Mouse (Mus musculus): ENCODE measurements around the gene Rfx7. TPM values are rescaled to one million over a fixed set of nuclear protein-coding genes. Genes with fewer than 3 reads are reported as not detected.

The Rfx7 gene
- polyA plus RNA-seq (2012) = 19.1 and 20.4 TPM in 2 replicates

GRCm38 (mm10) chr9:72531996-72532380 is at the start of gene Rfx7:
Gene Rfx7, plus strand, starts transcription at chr9:72532240.

GRCm38 (mm10) chr9:72492194-72492565 is 39.9 kb upstream of the Rfx7 start, which contains the start of gene Tex9:
Gene Tex9, minus strand, starts transcription at chr9:72492212.

GRCm38 (mm10) chr9:72661895-72662661 is 130.0 kb downstream of the Rfx7 start, which contains the start of gene Nedd4:
Gene Nedd4, plus strand, starts transcription at chr9:72662346.

Other genes starting within 250 kb of the Rfx7 start
- 7.9 and 13.7 TPM in 2 replicates for gene Mns1, start 94.2 kb upstream of the Rfx7 start, polyA plus RNA-seq (2012)
- gene Tex9, start 40.0 kb upstream of the Rfx7 start, polyA plus RNA-seq (2012) = 6.4 and 9.0 TPM in 2 replicates
- 113 and 158 TPM in 2 replicates for gene Nedd4, start 130.1 kb downstream of the Rfx7 start, polyA plus RNA-seq (2012)